Mouse (Mus musculus) midbrain, embryonic 16.5 days (tissue): ENCODE results near the gene Rbm4b. TPM values are rescaled to one million over a fixed set of nuclear protein-coding genes. Genes with fewer than 3 reads are reported as not detected.
A peak's percentile ranks its signal among the peaks of the same experiment; 100 is the strongest.
"Not testable (repeated sequence)": the region's sequence is repeated elsewhere in the genome, so short reads cannot be mapped to it uniquely, and the experiment has no call there.

Experiments used
- ATAC-seq: fragments of 200-750 bp; cut with Nextera tagmentation; 2 replicates; pipeline ENCODE4 v1.8.0; 2017; ENCODE audit warnings: moderate TSS enrichment
- H3K27ac ChIP-seq: fragments of 300-500 bp; sonication (generic); 2 replicates; pipeline ENCODE4 v1.5.1; 2014; ENCODE audit warnings: mild to moderate bottlenecking, low read length, mixed read lengths
- H3K27me3 ChIP-seq: fragments of 300-500 bp; sonication (generic); 2 replicates; pipeline ENCODE4 v1.6.1; 2014; ENCODE audit warnings: low read depth, low read length, mixed read lengths; ENCODE audit not compliant: control insufficient read depth, insufficient read depth
- H3K36me3 ChIP-seq: fragments of 300-500 bp; sonication (generic); 2 replicates; pipeline ENCODE4 v1.6.1; 2014; ENCODE audit warnings: mild to moderate bottlenecking, low read length, moderate library complexity, mixed read lengths; ENCODE audit not compliant: control insufficient read depth, insufficient read depth
- H3K4me1 ChIP-seq: fragments of 300-500 bp; sonication (generic); 2 replicates; pipeline ENCODE4 v1.6.1; 2014; ENCODE audit warnings: mild to moderate bottlenecking, low read length, mixed read lengths; ENCODE audit not compliant: control insufficient read depth, insufficient read depth
- H3K4me2 ChIP-seq: fragments of 300-500 bp; sonication (generic); 2 replicates; pipeline ENCODE4 v1.6.1; 2014; ENCODE audit warnings: mild to moderate bottlenecking, low read length, mixed read lengths
- H3K4me3 ChIP-seq: fragments of 300-500 bp; sonication (generic); 2 replicates; pipeline ENCODE4 v1.5.1; 2014; ENCODE audit warnings: low read depth, mild to moderate bottlenecking, low read length, moderate library complexity, mixed read lengths
- H3K9ac ChIP-seq: fragments of 300-500 bp; sonication (generic); 2 replicates; pipeline ENCODE4 v1.6.1; 2014; ENCODE audit warnings: low read depth, low read length, mixed read lengths
- H3K9me3 ChIP-seq: fragments of 300-500 bp; sonication (generic); replicated peaks from 2 replicates; pipeline ENCODE4 v1.6.1; 2014; ENCODE audit warnings: mild to moderate bottlenecking, low read length, mixed read lengths; ENCODE audit not compliant: control insufficient read depth, poor library complexity, severe bottlenecking
- WGBS: fragments of 180-500 bp; shearing (Covaris S2); extraction: QIAGEN DNeasy Blood & Tissue Kit; methylation state at CpG from one replicate; pipeline ENCODE4 v1.1.7; 2014; 5-methylcytosine and 5-hydroxymethylcytosine counted together
- polyA plus RNA-seq: library from polyadenylated mRNA; unstranded; fragments of >200 nt; fragmentation: Nextera tagmentation; extraction: Ambion mirVana; gene quantifications from 2 replicates; pipeline ENCODE4 v1.2.1, GENCODE M21; 2015

Rbm4b gene
- polyA plus RNA-seq, 1 experiment from 2014 or later, result 149 TPM

DNA sequence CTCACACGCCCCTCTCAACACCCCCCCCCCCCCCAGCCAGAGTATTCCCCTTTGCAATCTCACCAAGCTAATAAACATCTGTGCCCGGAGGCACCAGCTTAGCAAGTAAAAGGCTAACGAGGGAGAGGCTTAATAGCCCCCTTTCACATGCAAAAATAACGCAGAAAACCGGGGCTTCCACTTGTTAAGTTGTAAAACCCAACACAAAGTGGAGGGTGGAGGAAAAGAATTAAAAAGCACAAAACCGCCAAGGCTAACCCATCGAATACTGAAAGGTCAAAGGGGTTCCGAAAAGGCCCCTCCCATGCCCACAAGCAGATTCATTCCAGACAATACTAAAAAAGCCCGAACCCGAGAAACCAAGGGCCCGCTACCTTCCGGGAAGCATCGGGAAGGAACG, 54.0 kb downstream of the Rbm4b start:
- no peak for ATAC-seq
- H3K9me3 ChIP-seq, result no peaks in the 10 kb centered on the region
- H3K4me2 ChIP-seq, result peak overlapping the region; percentile 96
- peak overlapping the region; percentile 84; the same call in 1 of the 2 replicates for H3K27ac ChIP-seq
- peak overlapping the region; percentile 53 for H3K4me3 ChIP-seq
- 0% methylated on average over 14 of the region's 14 CpGs for WGBS
- no peaks in the 10 kb centered on the region for H3K27me3 ChIP-seq
- no peaks in the 10 kb centered on the region for H3K36me3 ChIP-seq
- peaks cover 22% of the 10 kb centered on the region for H3K4me1 ChIP-seq
- peak overlapping the region; percentile 77 for H3K9ac ChIP-seq

DNA sequence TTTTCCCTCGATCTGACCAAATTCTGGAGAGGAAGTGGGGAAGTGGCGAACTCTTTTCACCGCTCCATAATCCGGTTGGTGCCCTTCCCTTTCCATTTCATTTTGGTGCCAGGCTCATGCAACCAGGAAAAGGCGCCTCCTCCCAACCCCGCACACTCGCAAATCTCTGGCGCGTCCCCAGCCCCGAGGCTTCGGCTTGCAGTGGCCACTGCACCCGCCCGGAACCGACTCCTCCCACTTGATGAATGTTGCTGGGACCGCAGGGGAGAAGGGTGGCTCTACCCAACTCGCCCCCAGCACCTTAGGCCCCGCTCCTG, 54.4 kb downstream of the Rbm4b start:
- H3K36me3 ChIP-seq, result no peaks in the 10 kb centered on the region
- whole genome bisulfite sequencing, result under 1% methylated on average over 17 of the region's 17 CpGs
- ATAC-seq, result no peak
- H3K9ac ChIP-seq, result peak overlapping the region; percentile 77
- H3K4me2 ChIP-seq, result peak overlapping the region; percentile 96
- peak overlapping the region; percentile 84 for H3K27ac ChIP-seq
- H3K27me3 ChIP-seq, result no peaks in the 10 kb centered on the region
- H3K4me3 ChIP-seq, result peak overlapping the region; percentile 53
- no peaks in the 10 kb centered on the region for H3K9me3 ChIP-seq
- H3K4me1 ChIP-seq, result peaks cover 22% of the 10 kb centered on the region

DNA sequence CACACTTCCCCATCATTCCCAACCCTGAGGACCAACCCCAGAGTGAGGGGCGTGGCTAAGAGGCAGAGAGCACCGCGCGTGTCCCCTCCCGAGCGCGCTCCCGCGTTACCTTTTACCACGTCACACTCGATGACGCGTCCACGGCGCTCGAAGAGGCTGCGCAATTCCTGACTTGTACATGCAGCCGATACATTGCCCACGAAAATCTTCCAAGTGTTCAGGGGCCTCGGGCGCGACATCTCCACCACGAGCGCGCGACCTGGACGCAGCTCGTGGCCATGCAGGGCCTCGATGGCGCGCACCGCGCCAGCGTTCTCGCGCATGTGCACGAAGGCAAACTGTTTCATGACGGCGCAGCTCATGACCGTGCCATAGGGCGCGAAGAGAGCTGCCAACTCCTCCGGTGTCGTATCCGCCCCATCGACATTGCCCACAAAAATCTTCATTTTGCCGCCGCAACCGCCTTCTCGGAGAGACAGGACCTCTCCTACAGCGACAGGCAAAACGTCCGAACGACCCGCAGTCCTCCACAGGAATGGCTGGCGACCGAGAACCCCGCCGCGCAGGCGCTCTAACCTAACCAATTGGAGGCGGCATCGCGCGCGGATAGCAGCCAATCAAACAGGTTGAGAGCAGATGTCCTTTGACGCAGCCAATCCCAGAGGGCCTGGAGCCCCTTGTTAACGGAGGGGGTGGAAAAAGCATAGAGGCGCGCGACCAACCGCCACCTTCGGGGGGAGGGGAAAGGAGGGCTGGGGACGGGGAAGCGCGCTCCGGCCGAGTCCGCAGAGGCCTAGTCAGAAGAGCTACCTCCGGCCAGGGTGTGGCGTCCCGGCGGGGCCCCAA, 55.0 kb downstream of the Rbm4b start, which contains the start of the genes Gm21992 and Rbm14:
TSS of gene Gm21992 (minus strand) at position 550 of the 846 bp plus-strand sequence.
TSS of gene Rbm14 (minus strand) at position 572 of the 846 bp plus-strand sequence.
- Histone ChIP-seq H3K9me3 (no peaks in the 10 kb centered on the region), H3K4me1 (peaks cover 22% of the 10 kb centered on the region), H3K4me3 (peak within 1 kb of the TSS; percentile 53), H3K9ac (peak within 1 kb of the TSS; percentile 77), H3K27ac (peak within 1 kb of the TSS; percentile 84), H3K27me3 (no peaks in the 10 kb centered on the region), H3K36me3 (no peaks in the 10 kb centered on the region), H3K4me2 (peak within 1 kb of the TSS; percentile 96)
- WGBS, result under 1% methylated on average over 83 of the region's 83 CpGs
- ATAC-seq, result peak; percentile 99

DNA sequence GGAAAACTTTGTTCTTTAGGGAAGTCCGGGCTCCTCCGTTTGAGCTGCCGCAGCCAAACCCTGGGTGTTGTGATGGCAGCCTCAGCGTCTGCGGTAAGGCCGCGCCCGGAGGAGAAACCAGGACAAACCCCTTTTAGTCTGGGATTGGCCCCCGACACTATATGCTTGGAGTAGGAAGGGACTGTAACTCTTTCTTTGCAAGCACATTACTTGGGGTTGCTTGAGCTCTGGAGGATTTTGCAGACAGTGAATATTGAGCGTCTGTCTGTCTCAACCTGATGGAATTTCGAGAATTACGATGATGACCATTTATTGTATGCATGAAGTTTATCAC, 55.6 kb downstream of the Rbm4b start:
- Histone ChIP-seq H3K9me3 (no peaks in the 10 kb centered on the region), H3K27ac (peak overlapping the region; percentile 84), H3K27me3 (no peaks in the 10 kb centered on the region), H3K4me2 (peak overlapping the region; percentile 51), H3K4me1 (peaks cover 22% of the 10 kb centered on the region), H3K9ac (peak overlapping the region; percentile 74), H3K36me3 (no peaks in the 10 kb centered on the region), H3K4me3 (peak overlapping the region; percentile 53)
- no peak for ATAC-seq
- WGBS, result 5% methylated on average over 12 of the region's 12 CpGs

DNA sequence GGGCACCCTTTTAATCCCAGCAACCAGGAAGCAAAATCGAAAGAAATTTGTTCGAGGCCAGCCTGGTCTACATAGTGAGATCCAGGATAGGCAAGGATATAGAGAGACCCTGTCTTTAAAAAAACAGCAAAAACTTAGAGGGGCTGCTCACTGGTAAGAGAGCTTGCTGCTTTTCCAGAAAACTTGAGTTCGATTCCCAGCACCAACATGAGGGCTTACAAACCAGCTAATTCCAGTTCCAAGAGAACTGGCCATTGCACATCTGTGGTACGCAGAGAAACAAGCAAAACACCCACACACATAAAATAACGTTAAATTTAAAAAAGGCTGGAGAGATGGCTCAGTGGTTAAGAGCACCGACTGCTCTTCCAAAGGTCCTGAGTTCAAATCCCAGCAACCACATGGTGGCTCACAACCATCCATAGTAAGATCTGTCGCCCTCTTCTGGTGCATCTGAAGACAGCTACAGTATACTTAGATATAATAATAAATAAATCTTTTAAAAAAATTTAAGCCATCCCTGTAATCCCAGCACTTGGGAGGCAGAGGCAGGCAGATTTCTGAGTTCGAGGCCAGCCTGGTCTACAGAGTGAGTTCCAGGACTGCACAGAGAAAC, 56.1 kb downstream of the Rbm4b start:
- Histone ChIP-seq H3K9ac (peak overlapping the region; percentile 74; the same call in 1 of the 2 replicates), H3K4me3 (peak overlapping the region; percentile 53), H3K4me1 (peaks cover 22% of the 10 kb centered on the region), H3K27ac (peak overlapping the region; percentile 84; the same call in 1 of the 2 replicates), H3K4me2 (peak overlapping the region; percentile 51)
- 82% methylated on average over 8 of the region's 8 CpGs for WGBS
- H3K36me3 ChIP-seq, H3K9me3 ChIP-seq, H3K27me3 ChIP-seq, ATAC-seq: not testable (repeated sequence)

DNA sequence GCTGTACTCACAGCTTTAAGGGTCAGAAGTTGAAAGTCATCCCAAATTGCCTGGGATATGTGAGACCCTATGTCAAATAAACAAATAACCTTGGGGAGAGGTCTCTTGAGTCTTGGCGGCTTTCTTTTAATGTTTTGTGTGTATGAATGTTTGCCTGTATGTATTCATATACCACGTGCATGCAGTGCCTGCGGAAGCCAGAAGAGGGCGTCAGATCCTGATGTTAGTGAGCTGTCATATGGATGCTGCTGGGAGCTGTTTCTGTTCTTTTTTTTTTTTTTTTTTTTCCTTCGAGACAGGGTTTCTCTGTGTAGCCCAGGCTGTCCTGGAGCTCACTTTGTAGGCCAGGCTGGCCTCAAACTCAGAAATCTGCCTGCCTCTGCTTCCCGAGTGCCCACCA, 56.7 kb downstream of the Rbm4b start:
- Histone ChIP-seq H3K4me1 (peaks cover 21% of the 10 kb centered on the region), H3K27ac (no peak overlapping the region), H3K9ac (no peak overlapping the region), H3K4me2 (no peak overlapping the region), H3K4me3 (no peak overlapping the region), H3K36me3 (no peaks in the 10 kb centered on the region), H3K9me3 (no peaks in the 10 kb centered on the region), H3K27me3 (no peaks in the 10 kb centered on the region)
- no peak for ATAC-seq
- 79% methylated on average over 6 of the region's 6 CpGs for WGBS

Other genes starting within 250 kb of the Rbm4b start
- gene Pcx, start 246.0 kb upstream of the Rbm4b start, polyA plus RNA-seq, result 25.1 and 35.3 TPM in 2 replicates
- gene Lrfn4, start 140.8 kb upstream of the Rbm4b start, polyA plus RNA-seq, result 10.4 and 11.3 TPM in 2 replicates
- 51.4 and 52.4 TPM in 2 replicates for gene Rce1, start 130.9 kb upstream of the Rbm4b start, polyA plus RNA-seq
- gene Gm960, start 57.8 kb upstream of the Rbm4b start, polyA plus RNA-seq, result 5.4 and 6.6 TPM in 2 replicates
- 32.2 and 32.4 TPM in 2 replicates for gene Sptbn2, start 45.3 kb upstream of the Rbm4b start, polyA plus RNA-seq
- gene Rbm4, start 37.4 kb downstream of the Rbm4b start, polyA plus RNA-seq, result 78.8 and 87.2 TPM in 2 replicates
- 19.0 and 21.2 TPM in 2 replicates for gene Gm21992, start 55.1 kb downstream of the Rbm4b start, polyA plus RNA-seq
- gene Rbm14, start 55.1 kb downstream of the Rbm4b start, polyA plus RNA-seq, result 60.3 and 67.8 TPM in 2 replicates
- gene Ccs, start 82.8 kb downstream of the Rbm4b start, polyA plus RNA-seq, result 33.3 and 42.5 TPM in 2 replicates
- 0.77 and 0.99 TPM in 2 replicates for gene Ccdc87, start 82.9 kb downstream of the Rbm4b start, polyA plus RNA-seq
- gene Ctsf, start 98.6 kb downstream of the Rbm4b start, polyA plus RNA-seq, result 85.8 and 87.4 TPM in 2 replicates
- gene Actn3, start 121.4 kb downstream of the Rbm4b start, polyA plus RNA-seq, result 1.9 and 2.4 TPM in 2 replicates
- 22.7 and 26.1 TPM in 2 replicates for gene Zdhhc24, start 122.2 kb downstream of the Rbm4b start, polyA plus RNA-seq
- 9.6 and 9.7 TPM in 2 replicates for gene Bbs1, start 150.1 kb downstream of the Rbm4b start, polyA plus RNA-seq
- 108 and 109 TPM in 2 replicates for gene Dpp3, start 171.8 kb downstream of the Rbm4b start, polyA plus RNA-seq
- 11.3 and 17.0 TPM in 2 replicates for gene Peli3, start 186.6 kb downstream of the Rbm4b start, polyA plus RNA-seq
- gene Mrpl11, start 205.7 kb downstream of the Rbm4b start, polyA plus RNA-seq, result 101 and 107 TPM in 2 replicates
- 0.58 and 0.82 TPM in 2 replicates for gene Npas4, start 233.8 kb downstream of the Rbm4b start, polyA plus RNA-seq